Mouse (Mus musculus): ENCODE results near the gene H2-Aa. TPM values are rescaled to one million over a fixed set of nuclear protein-coding genes. Genes with fewer than 3 reads are reported as not detected.

H2-Aa gene
- total and polyA plus RNA-seq, 3 experiments, result 26.8 to 141 (median 38.4) TPM

DNA sequence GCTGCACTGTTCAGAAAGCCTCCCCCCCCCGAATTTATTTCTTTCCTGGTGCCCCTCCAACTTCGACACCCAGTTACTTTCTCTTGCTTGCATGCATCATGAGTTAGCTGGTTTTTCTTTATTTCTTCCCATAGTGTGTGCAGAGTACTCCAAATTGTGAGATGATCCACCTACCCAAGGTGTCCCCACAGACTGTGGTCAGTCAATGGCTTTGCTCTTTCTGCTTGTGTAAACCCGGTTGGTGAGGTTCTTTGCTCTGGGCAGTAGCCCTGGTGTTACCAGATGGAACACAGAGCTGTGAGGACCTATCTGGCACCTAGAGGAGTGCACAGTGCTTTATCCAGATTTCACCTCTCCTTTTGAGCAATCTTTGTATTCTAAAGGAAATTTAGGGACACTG, 508 bp upstream of the H2-Aa start:
- Histone ChIP-seq H3K9ac (ENCODE audit: low read depth, low read length) (no peak overlapping the region), H3K4me1 (ENCODE audit: control insufficient read depth, insufficient read depth, low read length) (peaks cover 1% of the 10 kb centered on the region; the same call in 1 of the 2 replicates), H3K36me3 (ENCODE audit: control insufficient read depth, insufficient read depth, low read length) (no peaks in the 10 kb centered on the region), H3K27me3 (ENCODE audit: control insufficient read depth, insufficient read depth, low read length) (no peaks in the 10 kb centered on the region), H3K79me2 (replicated peaks; ENCODE audit: control insufficient read depth, insufficient read depth, low read length) (no peaks in the 10 kb centered on the region), H3K27ac (no peak overlapping the region), H3K4me3 (no peak overlapping the region)
- TF ChIP-seq EP300 (IDR thresholded peaks at IDR 0.05; ENCODE audit: insufficient read depth, low read depth, low read length) (no peak), POLR2A (IDR thresholded peaks at IDR 0.05; ENCODE audit: insufficient read depth, low read depth, low read length) (no peak), CTCF (IDR thresholded peaks at IDR 0.05) (no peak)
- intact Hi-C loops (cut with DNase I), result no loop called here
- no peak for DNase-seq
- 60% methylated on average over 3 of the region's 3 CpGs for WGBS

DNA sequence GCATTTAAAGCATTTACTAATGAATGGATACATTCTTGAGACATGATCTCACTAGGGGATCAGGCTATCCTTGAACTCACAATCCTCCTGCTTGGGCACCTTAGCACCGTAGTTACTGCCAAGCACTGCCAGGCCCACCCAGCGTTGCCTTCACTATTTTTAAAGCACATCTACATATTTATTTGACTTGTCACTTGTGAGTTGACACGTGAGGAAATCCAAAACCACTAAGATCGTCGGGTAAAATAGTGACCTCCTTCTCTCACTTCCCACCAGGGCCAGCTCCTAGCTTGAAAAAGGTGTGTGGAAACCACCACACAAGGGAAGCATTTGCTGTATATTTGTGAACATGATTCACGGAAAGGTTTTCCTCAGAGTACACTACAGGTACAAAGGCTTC, 624 bp downstream of the H2-Aa start:
- intact Hi-C loops (cut with DNase I), result no loop called here
- Histone ChIP-seq H3K79me2 (replicated peaks; ENCODE audit: control insufficient read depth, insufficient read depth, low read length) (no peaks in the 10 kb centered on the region), H3K9ac (ENCODE audit: low read depth, low read length) (no peak overlapping the region), H3K4me3 (no peak overlapping the region), H3K36me3 (ENCODE audit: control insufficient read depth, insufficient read depth, low read length) (no peaks in the 10 kb centered on the region), H3K27me3 (ENCODE audit: control insufficient read depth, insufficient read depth, low read length) (no peaks in the 10 kb centered on the region), H3K4me1 (ENCODE audit: control insufficient read depth, insufficient read depth, low read length) (peaks cover 1% of the 10 kb centered on the region; the same call in 1 of the 2 replicates), H3K27ac (no peak overlapping the region)
- no peak for DNase-seq
- 67% methylated on average over 6 of the region's 6 CpGs for WGBS
- no peak for TF ChIP-seq CTCF (IDR thresholded peaks at IDR 0.05)

GRCm38 (mm10) chr17:34286501-34286900, 1.1 kb downstream of the H2-Aa start:
- Histone ChIP-seq H3K4me3 (no peak overlapping the region), H3K36me3 (ENCODE audit: control insufficient read depth, insufficient read depth, low read length) (no peaks in the 10 kb centered on the region), H3K79me2 (replicated peaks; ENCODE audit: control insufficient read depth, insufficient read depth, low read length) (no peaks in the 10 kb centered on the region), H3K9ac (ENCODE audit: low read depth, low read length) (no peak overlapping the region), H3K4me1 (ENCODE audit: control insufficient read depth, insufficient read depth, low read length) (no peaks in the 10 kb centered on the region), H3K27ac (no peak overlapping the region), H3K27me3 (ENCODE audit: control insufficient read depth, insufficient read depth, low read length) (no peaks in the 10 kb centered on the region)
- WGBS, result 51% methylated on average over 5 of the region's 5 CpGs
- no peak for DNase-seq
- no peak for TF ChIP-seq EP300 (IDR thresholded peaks at IDR 0.05; ENCODE audit: insufficient read depth, low read depth, low read length)
- intact Hi-C loops (cut with DNase I), result no loop called here

DNA sequence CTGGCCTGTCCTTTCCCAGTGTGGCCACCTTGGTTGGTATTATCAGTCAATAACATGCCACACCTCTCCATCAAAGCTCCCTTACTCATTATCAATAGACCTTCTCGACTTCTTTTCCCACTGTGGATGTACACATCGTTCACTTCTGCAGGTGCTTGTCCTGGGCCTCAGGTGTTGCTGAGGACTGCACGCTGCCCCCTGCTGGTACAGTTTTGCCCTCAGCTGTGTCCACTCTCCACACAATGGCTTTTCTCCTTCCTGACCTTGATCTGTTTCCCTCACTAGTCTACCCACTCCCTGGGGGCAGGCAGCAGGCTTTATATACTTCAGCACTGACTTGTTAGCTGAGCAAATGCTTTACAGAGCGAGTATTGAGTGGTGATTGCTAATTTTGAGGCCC, 1.8 kb downstream of the H2-Aa start:
- TF ChIP-seq EP300 (IDR thresholded peaks at IDR 0.05; ENCODE audit: insufficient read depth, low read depth, low read length) (no peak), CTCF (IDR thresholded peaks at IDR 0.05) (peak; percentile 59)
- Histone ChIP-seq H3K27ac (no peak overlapping the region), H3K4me3 (no peak overlapping the region), H3K9ac (ENCODE audit: low read depth, low read length) (no peak overlapping the region), H3K4me1 (ENCODE audit: control insufficient read depth, insufficient read depth, low read length) (no peaks in the 10 kb centered on the region), H3K27me3 (ENCODE audit: control insufficient read depth, insufficient read depth, low read length) (no peaks in the 10 kb centered on the region), H3K79me2 (replicated peaks; ENCODE audit: control insufficient read depth, insufficient read depth, low read length) (no peaks in the 10 kb centered on the region), H3K36me3 (ENCODE audit: control insufficient read depth, insufficient read depth, low read length) (no peaks in the 10 kb centered on the region)
- intact Hi-C loops (cut with DNase I), result no loop called here
- WGBS, result 42% methylated on average over 4 of the region's 4 CpGs
- peak in 1 of 2 experiments; percentile 39 for DNase-seq

DNA sequence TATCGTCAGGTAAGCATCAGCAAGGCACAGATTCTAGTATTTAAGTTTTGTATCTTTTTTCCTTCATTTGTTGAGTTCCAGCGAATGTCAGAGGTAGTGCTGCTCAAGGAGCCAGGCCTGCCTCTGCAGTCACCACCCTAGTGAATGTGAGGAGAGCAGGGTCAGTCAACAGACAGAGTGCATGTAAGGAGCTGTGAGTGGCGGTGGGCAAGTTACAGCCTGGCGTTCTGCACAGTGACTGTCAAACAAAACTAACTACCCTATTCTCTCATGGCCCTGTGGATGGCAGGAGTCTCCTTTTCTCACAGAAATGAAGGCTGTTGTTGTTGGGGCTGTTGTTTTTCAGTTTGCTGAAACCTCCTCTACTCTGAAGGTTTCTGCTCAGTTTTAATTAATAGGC, 2.3 kb downstream of the H2-Aa start:
- Histone ChIP-seq H3K79me2 (replicated peaks; ENCODE audit: control insufficient read depth, insufficient read depth, low read length) (no peaks in the 10 kb centered on the region), H3K36me3 (ENCODE audit: control insufficient read depth, insufficient read depth, low read length) (no peaks in the 10 kb centered on the region), H3K4me3 (no peak overlapping the region), H3K27ac (no peak overlapping the region), H3K4me1 (ENCODE audit: control insufficient read depth, insufficient read depth, low read length) (no peaks in the 10 kb centered on the region), H3K9ac (ENCODE audit: low read depth, low read length) (no peak overlapping the region), H3K27me3 (ENCODE audit: control insufficient read depth, insufficient read depth, low read length) (no peaks in the 10 kb centered on the region)
- TF ChIP-seq POLR2A (IDR thresholded peaks at IDR 0.05; ENCODE audit: insufficient read depth, low read depth, low read length) (no peak), CTCF (IDR thresholded peaks at IDR 0.05) (no peak), EP300 (IDR thresholded peaks at IDR 0.05; ENCODE audit: insufficient read depth, low read depth, low read length) (no peak)
- intact Hi-C loops (cut with DNase I), result no loop called here
- no peak for DNase-seq
- WGBS, result 79% methylated on average over 4 of the region's 4 CpGs

GRCm38 (mm10) chr17:34281836-34282235, 5.8 kb downstream of the H2-Aa start:
- Histone ChIP-seq H3K4me1 (ENCODE audit: control insufficient read depth, insufficient read depth, low read length) (no peaks in the 10 kb centered on the region), H3K4me3 (no peak overlapping the region), H3K79me2 (replicated peaks; ENCODE audit: control insufficient read depth, insufficient read depth, low read length) (no peaks in the 10 kb centered on the region), H3K36me3 (ENCODE audit: control insufficient read depth, insufficient read depth, low read length) (no peaks in the 10 kb centered on the region), H3K27me3 (ENCODE audit: control insufficient read depth, insufficient read depth, low read length) (no peaks in the 10 kb centered on the region), H3K27ac (no peak overlapping the region), H3K9ac (ENCODE audit: low read depth, low read length) (no peak overlapping the region)
- intact Hi-C loops (cut with DNase I), result no loop called here
- WGBS, result 48% methylated on average over 1 of the region's 1 CpGs
- TF ChIP-seq EP300 (IDR thresholded peaks at IDR 0.05; ENCODE audit: insufficient read depth, low read depth, low read length) (no peak), CTCF (IDR thresholded peaks at IDR 0.05) (no peak), POLR2A (IDR thresholded peaks at IDR 0.05; ENCODE audit: insufficient read depth, low read depth, low read length) (no peak)
- no peak for DNase-seq
